Mouse (Mus musculus): Measurements from ENCODE around the gene Chrdl2.

GRCm38 (mm10) chr7:100006411-100006810 lies 439 bp downstream of the Chrdl2 start:
- TF ChIP-seq GATA1 (IDR thresholded peaks at IDR 0.05; ENCODE audit: borderline replicate concordance, low read length) (no peak), FLI1 (IDR thresholded peaks at IDR 0.05; ENCODE audit: low read length) (no peak)

All from megakaryocyte, embryonic 14.5 days (primary cell).